Mouse (Mus musculus): ENCODE results near the gene Gorasp1. TPM values are rescaled to one million over a fixed set of nuclear protein-coding genes. Genes with fewer than 3 reads are reported as not detected.

The Gorasp1 gene
- polyA plus RNA-seq (2015; fragmentation: Nextera tagmentation; extraction: Ambion mirVana): 27.7 and 29.7 TPM in 2 replicates

- Histone ChIP-seq H3K27me3 (no peaks in the 10 kb centered on the region), H3K4me2 (peak within 1 kb of the TSS; percentile 90), H3K9me3 (replicated peaks) (no peaks in the 10 kb centered on the region), H3K4me1 (peaks cover 29% of the 10 kb centered on the region), H3K9ac (peak within 1 kb of the TSS; percentile 86), H3K36me3 (peaks cover 9% of the 10 kb centered on the region; the same call in 1 of the 2 replicates), H3K4me3 (replicated peaks) (peak within 1 kb of the TSS; percentile 80), H3K27ac (peak within 1 kb of the TSS; percentile 86)
- WGBS: 2% methylated on average over 40 of the region's 40 CpGs
- peak; percentile 96 for ATAC-seq (replicated peaks; ENCODE audit: low FRiP score)
Observed at GRCm38 (mm10) chr9:119937005-119937773, at the start of gene Gorasp1, which contains the start of gene Ttc21a. Gorasp1 (minus strand) TSS chr9:119937565. Ttc21a (plus strand) TSS chr9:119937606.

GRCm38 (mm10) chr9:119985881-119986574, 48.7 kb upstream of the Gorasp1 start:
- Histone ChIP-seq H3K4me1 (peaks cover 39% of the 10 kb centered on the region), H3K27me3 (no peaks in the 10 kb centered on the region; the same call in 1 of the 2 replicates), H3K9me3 (replicated peaks) (no peaks in the 10 kb centered on the region), H3K4me3 (replicated peaks) (no peak overlapping the region), H3K27ac (no peak overlapping the region), H3K36me3 (no peaks in the 10 kb centered on the region), H3K9ac (no peak overlapping the region), H3K4me2 (no peak overlapping the region)
- 71% methylated on average over 10 of the region's 10 CpGs for WGBS
- ATAC-seq (replicated peaks; ENCODE audit: low FRiP score): no peak

- Histone ChIP-seq H3K4me1 (peaks cover 54% of the 10 kb centered on the region), H3K4me3 (replicated peaks) (peak within 1 kb of the TSS; percentile 71), H3K4me2 (peak within 1 kb of the TSS; percentile 97), H3K9me3 (replicated peaks) (no peaks in the 10 kb centered on the region), H3K27me3 (no peaks in the 10 kb centered on the region), H3K9ac (peak within 1 kb of the TSS; percentile 67), H3K27ac (peak within 1 kb of the TSS; percentile 97), H3K36me3 (no peaks in the 10 kb centered on the region)
- WGBS: 11% methylated on average over 14 of the region's 14 CpGs
- no peak for ATAC-seq (replicated peaks; ENCODE audit: low FRiP score)
Observed at GRCm38 (mm10) chr9:119984536-119985011, 47.2 kb upstream of the Gorasp1 start, which contains the start of gene Csrnp1. Csrnp1 (minus strand) TSS chr9:119984658.

GRCm38 (mm10) chr9:119983585-119984535, 46.5 kb upstream of the Gorasp1 start:
- peaks cover 61% of the 10 kb centered on the region for H3K4me1 ChIP-seq
- ATAC-seq (replicated peaks; ENCODE audit: low FRiP score): peak; percentile 80
- no peaks in the 10 kb centered on the region for H3K9me3 ChIP-seq (replicated peaks)
- peak overlapping the region; percentile 67 for H3K9ac ChIP-seq
- peak overlapping the region; percentile 97 for H3K4me2 ChIP-seq
- peak overlapping the region; percentile 97 for H3K27ac ChIP-seq
- 1% methylated on average over 54 of the region's 79 CpGs for WGBS
- no peaks in the 10 kb centered on the region for H3K36me3 ChIP-seq
- H3K4me3 ChIP-seq (replicated peaks): peak overlapping the region; percentile 71
- H3K27me3 ChIP-seq: no peaks in the 10 kb centered on the region

- no peaks in the 10 kb centered on the region for H3K36me3 ChIP-seq
- peaks cover 69% of the 10 kb centered on the region for H3K4me1 ChIP-seq
- no peaks in the 10 kb centered on the region for H3K27me3 ChIP-seq
- peak overlapping the region; percentile 97 for H3K4me2 ChIP-seq
- peak overlapping the region; percentile 97 for H3K27ac ChIP-seq
- no peak for ATAC-seq (replicated peaks; ENCODE audit: low FRiP score)
- peak overlapping the region; percentile 71 for H3K4me3 ChIP-seq (replicated peaks)
- under 1% methylated on average over 40 of the region's 48 CpGs for WGBS
- no peaks in the 10 kb centered on the region for H3K9me3 ChIP-seq (replicated peaks)
- peak overlapping the region; percentile 67 for H3K9ac ChIP-seq
Observed at GRCm38 (mm10) chr9:119982956-119983551, 45.7 kb upstream of the Gorasp1 start.

- Histone ChIP-seq H3K9ac (peak overlapping the region; percentile 67), H3K27me3 (no peaks in the 10 kb centered on the region), H3K4me2 (peak overlapping the region; percentile 97), H3K4me1 (peaks cover 76% of the 10 kb centered on the region), H3K27ac (peak overlapping the region; percentile 97), H3K36me3 (no peaks in the 10 kb centered on the region), H3K4me3 (replicated peaks) (peak overlapping the region; percentile 71), H3K9me3 (replicated peaks) (no peaks in the 10 kb centered on the region)
- peak; percentile 31 for ATAC-seq (replicated peaks; ENCODE audit: low FRiP score)
- WGBS: 1% methylated on average over 11 of the region's 11 CpGs
Observed at GRCm38 (mm10) chr9:119982241-119982811, 45.0 kb upstream of the Gorasp1 start.

- H3K9me3 ChIP-seq (replicated peaks): no peaks in the 10 kb centered on the region
Observed at GRCm38 (mm10) chr9:119981183-119982179, 44.1 kb upstream of the Gorasp1 start.

GRCm38 (mm10) chr9:119980770-119981182, 43.4 kb upstream of the Gorasp1 start:
- H3K4me2 ChIP-seq: peak overlapping the region; percentile 97
- peak overlapping the region; percentile 97 for H3K27ac ChIP-seq
- no peaks in the 10 kb centered on the region for H3K36me3 ChIP-seq
- 7% methylated on average over 4 of the region's 4 CpGs for WGBS
- no peaks in the 10 kb centered on the region for H3K27me3 ChIP-seq
- H3K4me3 ChIP-seq (replicated peaks): peak overlapping the region; percentile 71
- no peaks in the 10 kb centered on the region for H3K9me3 ChIP-seq (replicated peaks)
- peak overlapping the region; percentile 19; the same call in 1 of the 2 replicates for H3K9ac ChIP-seq
- H3K4me1 ChIP-seq: peaks cover 86% of the 10 kb centered on the region
- no peak for ATAC-seq (replicated peaks; ENCODE audit: low FRiP score)

More at GRCm38 (mm10) chr9:119981183-119982179, 44.1 kb upstream of the Gorasp1 start:
- peak overlapping the region; percentile 97 for H3K27ac ChIP-seq
- 5% methylated on average over 16 of the region's 16 CpGs for WGBS
- peak overlapping the region; percentile 97 for H3K4me2 ChIP-seq
- no peaks in the 10 kb centered on the region for H3K27me3 ChIP-seq
- H3K4me1 ChIP-seq: peaks cover 85% of the 10 kb centered on the region
- peak overlapping the region; percentile 67 for H3K9ac ChIP-seq
- H3K36me3 ChIP-seq: no peaks in the 10 kb centered on the region
- ATAC-seq (replicated peaks; ENCODE audit: low FRiP score): peak; percentile 45
- peak overlapping the region; percentile 71 for H3K4me3 ChIP-seq (replicated peaks)

GRCm38 (mm10) chr9:119979749-119980148, 42.4 kb upstream of the Gorasp1 start:
- Histone ChIP-seq H3K9me3 (replicated peaks) (no peaks in the 10 kb centered on the region), H3K27ac (no peak overlapping the region), H3K9ac (no peak overlapping the region), H3K4me1 (peaks cover 84% of the 10 kb centered on the region), H3K27me3 (no peaks in the 10 kb centered on the region), H3K36me3 (peaks cover 5% of the 10 kb centered on the region), H3K4me3 (replicated peaks) (no peak overlapping the region), H3K4me2 (no peak overlapping the region)
- 65% methylated on average over 2 of the region's 2 CpGs for WGBS
- no peak for ATAC-seq (replicated peaks; ENCODE audit: low FRiP score)

Measured in kidney, embryonic 15.5 days (tissue).